Mouse (Mus musculus) MEL (cell line): ENCODE measurements around the gene Vps37b. TPM values are rescaled to one million over a fixed set of nuclear protein-coding genes. Genes with fewer than 3 reads are reported as not detected.

Experiments used
- DNase-seq: peaks from one replicate; pipeline ENCODE4 v3.0.0; 2011; ENCODE audit warnings: low read depth, low spot score
- H3K27ac ChIP-seq: 2 replicates; pipeline ENCODE4 v1.5.1; 2012; ENCODE audit warnings: low read depth, mild to moderate bottlenecking, control low read depth, low read length, moderate library complexity; ENCODE audit not compliant: control insufficient read depth
- H3K27me3 ChIP-seq, 2 experiments: fragments of 150-350 bp in 1 of 2; sonication (generic) in 1 of 2; 2 replicates each; pipeline ENCODE4 v1.6.1; 2012; ENCODE audit warnings: low read length in 2 of 2, mild to moderate bottlenecking in 2 of 2, improper control_type of control experiment in 1 of 2, moderate library complexity in 1 of 2; ENCODE audit not compliant: insufficient read depth in 2 of 2, control insufficient read depth in 1 of 2
- H3K36me3 ChIP-seq, 2 experiments: 2 replicates each; pipeline ENCODE4 v1.6.1; 2012 to 2014; ENCODE audit warnings: low read length in 2 of 2, improper control_type of control experiment in 1 of 2, inconsistent platforms in 1 of 2, mild to moderate bottlenecking in 1 of 2; ENCODE audit not compliant: insufficient read depth in 2 of 2, control insufficient read depth in 1 of 2
- H3K4me1 ChIP-seq, 2 experiments: fragments of 150-350 bp in 1 of 2; sonication (generic) in 1 of 2; 2 replicates each; pipeline ENCODE4 v1.6.1; 2012; ENCODE audit warnings: low read length in 2 of 2, improper control_type of control experiment in 1 of 2, mild to moderate bottlenecking in 1 of 2; ENCODE audit not compliant: insufficient read depth in 2 of 2, control insufficient read depth in 1 of 2
- H3K4me3 ChIP-seq, 2 experiments: fragments of 150-350 bp in 1 of 2; sonication (generic) in 1 of 2; 2 replicates each; pipeline ENCODE4 v1.5.1; 2012; ENCODE audit warnings: low read depth in 2 of 2, low read length in 2 of 2, mild to moderate bottlenecking in 2 of 2, moderate library complexity in 2 of 2, control low read depth in 1 of 2, improper control_type of control experiment in 1 of 2; ENCODE audit not compliant: control insufficient read depth in 1 of 2, insufficient read depth in 1 of 2
- H3K79me2 ChIP-seq: 2 replicates; pipeline ENCODE4 v1.6.1; 2012; ENCODE audit warnings: mild to moderate bottlenecking, low read length, moderate library complexity; ENCODE audit not compliant: control insufficient read depth, poor library complexity, insufficient read depth
- H3K9ac ChIP-seq: 2 replicates; pipeline ENCODE4 v1.6.1; 2012; ENCODE audit warnings: low read depth, mild to moderate bottlenecking, control low read depth, low read length, moderate library complexity; ENCODE audit not compliant: control insufficient read depth, poor library complexity, severe bottlenecking
- H3K9me3 ChIP-seq: fragments of 150-350 bp; sonication (generic); replicated peaks from 2 replicates; pipeline ENCODE4 v1.6.1; 2012; ENCODE audit warnings: mild to moderate bottlenecking, low read length, improper control_type of control experiment, moderate library complexity; ENCODE audit not compliant: insufficient read depth
- CHD1 ChIP-seq: IDR thresholded peaks from 2 replicates; pipeline ENCODE4 v1.6.1; 2012; ENCODE audit warnings: low read depth, mild to moderate bottlenecking, inconsistent platforms, low read length, improper control_type of control experiment
- CTCF ChIP-seq, 3 experiments: IDR thresholded peaks in 2 of 3; conservative IDR thresholded peaks in 1 of 3; 2 replicates each; pipeline ENCODE4 v1.5.1; 2011 to 2012; ENCODE audit warnings: low read length in 3 of 3, low read depth in 2 of 3, mild to moderate bottlenecking in 2 of 3, improper control_type of control experiment in 1 of 3, inconsistent platforms in 1 of 3, mixed read lengths in 1 of 3, moderate library complexity in 1 of 3; ENCODE audit not compliant: control insufficient read depth in 1 of 3, insufficient read depth in 1 of 3, poor library complexity in 1 of 3, severe bottlenecking in 1 of 3
- E2F4 ChIP-seq: IDR thresholded peaks from 2 replicates; pipeline ENCODE4 v1.6.1; 2011; ENCODE audit warnings: low read depth, low read length, improper control_type of control experiment, borderline replicate concordance
- ELF1 ChIP-seq: IDR thresholded peaks from 2 replicates; pipeline ENCODE4 v1.6.1; 2014; ENCODE audit warnings: low read depth, mild to moderate bottlenecking, inconsistent platforms, low read length, improper control_type of control experiment, moderate library complexity
- EP300 ChIP-seq, 2 experiments: IDR thresholded peaks; 2 replicates each; pipeline ENCODE4 v1.6.1; 2011; ENCODE audit warnings: improper control_type of control experiment in 2 of 2, low read length in 2 of 2, low read depth in 1 of 2, mild to moderate bottlenecking in 1 of 2
- ETS1 ChIP-seq: IDR thresholded peaks from 2 replicates; pipeline ENCODE4 v1.6.1; 2012; ENCODE audit warnings: low read depth, mild to moderate bottlenecking, inconsistent platforms, low read length, improper control_type of control experiment, moderate library complexity
- GABPA ChIP-seq: IDR thresholded peaks from 2 replicates; pipeline ENCODE4 v1.6.1; 2012; ENCODE audit warnings: low read depth, mild to moderate bottlenecking, inconsistent platforms, low read length, improper control_type of control experiment, moderate library complexity
- JUND ChIP-seq: IDR thresholded peaks from 2 replicates; pipeline ENCODE4 v1.6.1; 2011; ENCODE audit warnings: low read depth, mild to moderate bottlenecking, improper control_type of control experiment, low read length
- MAFK ChIP-seq: IDR thresholded peaks from 2 replicates; pipeline ENCODE4 v1.6.1; 2011; ENCODE audit warnings: low read depth, mild to moderate bottlenecking, low read length, improper control_type of control experiment, borderline replicate concordance
- MAZ ChIP-seq: IDR thresholded peaks from 2 replicates; pipeline ENCODE4 v1.6.1; 2012; ENCODE audit warnings: low read depth, mild to moderate bottlenecking, inconsistent platforms, low read length, improper control_type of control experiment
- MYB ChIP-seq: IDR thresholded peaks from 2 replicates; pipeline ENCODE4 v1.6.1; 2011; ENCODE audit warnings: mild to moderate bottlenecking, low read depth, low read length, improper control_type of control experiment
- MYC ChIP-seq: IDR thresholded peaks from 2 replicates; pipeline ENCODE4 v1.6.1; 2011; ENCODE audit warnings: low read depth, mild to moderate bottlenecking, low read length, improper control_type of control experiment, moderate library complexity
- RCOR1 ChIP-seq: IDR thresholded peaks from 2 replicates; pipeline ENCODE4 v1.6.1; 2012; ENCODE audit warnings: low read depth, mild to moderate bottlenecking, inconsistent platforms, low read length, improper control_type of control experiment
- TAL1 ChIP-seq: IDR thresholded peaks from 2 replicates; pipeline ENCODE4 v1.6.1; 2012; ENCODE audit warnings: mild to moderate bottlenecking, inconsistent platforms, low read length, moderate library complexity, mixed read lengths
- TCF12 ChIP-seq: IDR thresholded peaks from 2 replicates; pipeline ENCODE4 v1.6.1; 2014; ENCODE audit warnings: low read depth, mild to moderate bottlenecking, inconsistent platforms, low read length, improper control_type of control experiment, moderate library complexity
- USF1 ChIP-seq: IDR thresholded peaks from 2 replicates; pipeline ENCODE4 v1.6.1; 2014; ENCODE audit warnings: low read depth, mild to moderate bottlenecking, inconsistent platforms, low read length, improper control_type of control experiment, moderate library complexity
- ZC3H11A ChIP-seq: IDR thresholded peaks from 2 replicates; pipeline ENCODE4 v1.6.1; 2012; ENCODE audit warnings: low read depth, mild to moderate bottlenecking, inconsistent platforms, low read length, improper control_type of control experiment
- ZNF384 ChIP-seq: IDR thresholded peaks from 2 replicates; pipeline ENCODE4 v1.6.1; 2012; ENCODE audit warnings: low read depth, mild to moderate bottlenecking, inconsistent platforms, low read length, improper control_type of control experiment
- polyA plus RNA-seq, 2 experiments: library from polyadenylated mRNA; stranded (reverse) in 1 of 2; unstranded in 1 of 2; fragments of >175 nt in 1 of 2; fragments of >200 nt in 1 of 2; gene quantifications; 2 replicates each; pipeline versions ENCODE4 v1.2.1 to v1.2.4; 2012; ENCODE audit warnings: low replicate concordance in 2 of 2, low read depth in 1 of 2; ENCODE audit not compliant: insufficient read length in 2 of 2, insufficient read depth in 1 of 2, missing spikeins in 1 of 2
- total RNA-seq: library from RNA; depleted of rRNA; stranded (reverse); fragments of 300-350 nt; gene quantifications from 2 replicates; pipeline ENCODE4 v1.2.3, GENCODE M21; 2012

Gene Vps37b
- total and polyA plus RNA-seq, 3 experiments, result 28.6 to 66.0 TPM; not detected in 1

DNA sequence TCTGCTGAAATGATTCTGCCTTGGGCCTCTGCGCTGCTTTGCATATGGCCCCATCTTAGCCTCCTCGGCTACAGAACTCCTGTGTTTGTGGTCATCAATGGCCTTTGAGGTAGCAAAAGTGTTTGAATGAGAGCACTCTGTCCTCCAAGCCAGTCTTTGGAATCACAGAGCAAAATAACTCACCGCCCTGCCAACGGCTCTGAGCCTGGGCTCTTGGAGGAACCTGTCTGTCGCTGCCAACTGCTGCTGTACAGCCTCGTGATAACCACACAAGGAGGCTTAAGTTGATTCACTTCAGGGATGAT is 50.9 kb downstream of the Vps37b start:
- no peak for DNase-seq
- Histone ChIP-seq H3K36me3 (no peaks in the 10 kb centered on the region), H3K9me3 (no peaks in the 10 kb centered on the region), H3K9ac (no peak overlapping the region), H3K4me3 (no peak overlapping the region), H3K27me3 (no peaks in the 10 kb centered on the region), H3K79me2 (0 out of 2 replicates have a peak, but pooled peaks cover 1% of the 10 kb centered on the region), H3K27ac (no peak overlapping the region), H3K4me1 (no peaks in the 10 kb centered on the region; a peak in 1 of 4 replicates)
- no peak for TF ChIP-seq ZNF384
- no peak for TF ChIP-seq ETS1
- no peak for TF ChIP-seq TCF12

DNA sequence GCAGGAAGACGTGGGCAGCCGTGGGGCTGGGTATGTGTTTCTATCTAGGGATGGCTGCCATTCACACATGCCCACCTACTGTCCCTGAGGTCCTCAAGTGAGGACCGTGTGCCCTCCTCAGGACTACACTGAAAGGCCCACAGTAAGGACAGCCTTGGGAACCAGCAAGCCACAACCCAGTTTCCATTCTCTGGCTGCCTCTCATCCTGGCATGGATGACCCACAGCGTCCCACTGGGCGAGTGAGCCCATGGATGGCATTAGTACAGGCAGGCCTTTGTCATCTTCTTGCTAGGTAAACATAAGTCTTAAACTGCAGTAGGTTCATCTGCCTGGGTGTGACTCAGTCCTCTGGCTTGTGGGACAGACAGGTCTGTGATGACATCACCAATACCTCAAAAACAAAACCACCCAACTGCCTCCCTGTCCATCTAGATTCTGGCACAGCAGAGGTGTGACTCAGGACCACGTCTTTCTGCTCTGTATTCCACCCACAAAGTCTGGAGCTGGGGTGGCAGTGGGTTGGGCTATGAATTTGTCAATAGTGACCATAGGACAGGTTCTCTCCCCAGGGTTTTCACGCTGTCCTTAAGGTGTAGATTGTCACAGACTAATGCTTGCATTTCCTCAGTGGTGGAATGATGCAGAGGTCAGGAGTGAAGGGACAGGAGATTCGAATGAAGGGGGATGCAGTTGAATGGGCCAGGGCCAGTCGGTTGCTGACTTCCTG is 51.4 kb downstream of the Vps37b start:
- Histone ChIP-seq H3K4me3 (no peak overlapping the region), H3K9ac (no peak overlapping the region), H3K4me1 (no peaks in the 10 kb centered on the region; a peak in 1 of 4 replicates)

DNA sequence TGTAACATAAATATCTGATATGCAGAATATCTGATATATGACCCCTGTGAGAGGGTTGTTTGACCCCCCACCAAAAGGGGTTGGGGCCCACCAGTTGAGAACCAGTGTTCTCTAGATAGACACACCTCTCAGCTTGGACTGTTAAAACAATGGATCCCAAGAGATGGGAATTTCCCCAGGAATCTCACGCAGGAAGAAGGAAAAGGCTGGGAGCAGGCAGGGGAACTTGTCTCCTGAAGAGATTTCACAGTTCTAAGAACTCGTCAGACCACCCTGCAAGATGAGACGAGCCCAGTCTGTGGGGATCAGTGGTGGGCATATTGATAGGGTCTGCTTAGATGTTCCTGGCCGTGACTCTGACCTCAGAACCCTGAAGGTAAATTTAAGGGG is 52.1 kb downstream of the Vps37b start:
- TF ChIP-seq CHD1 (no peak), MYB (no peak), TAL1 (no peak), ELF1 (no peak), E2F4 (no peak), JUND (no peak), ZC3H11A (no peak), RCOR1 (no peak), MAFK (no peak), ZNF384 (no peak), ETS1 (no peak), TCF12 (no peak), EP300 (IDR thresholded peaks at IDR 0.05; ENCODE audit: low read depth in 1 of 2, low read length in 2 of 2) (no peak), CTCF (IDR thresholded peaks at IDR 0.05 in 2 of 3, conservative IDR thresholded peaks at IDR 0.05 in 1 of 3; ENCODE audit: control insufficient read depth in 1 of 3, insufficient read depth in 1 of 3, low read depth in 2 of 3, low read length in 3 of 3, poor library complexity in 1 of 3, severe bottlenecking in 1 of 3) (no peak)

More for the DNA sequence above, 51.4 kb downstream of the Vps37b start:
- no peaks in the 10 kb centered on the region for H3K36me3 ChIP-seq
- H3K27ac ChIP-seq, result no peak overlapping the region
- no peaks in the 10 kb centered on the region for H3K27me3 ChIP-seq
- TF ChIP-seq GABPA (no peak), ZC3H11A (no peak), E2F4 (no peak), MYC (no peak), ELF1 (no peak), USF1 (no peak), RCOR1 (no peak), MAZ (no peak)
- H3K9me3 ChIP-seq, result no peaks in the 10 kb centered on the region
- H3K79me2 ChIP-seq, result peaks cover 2% of the 10 kb centered on the region; the same call in 1 of the 2 replicates
- no peak for DNase-seq

More for the DNA sequence above, 52.1 kb downstream of the Vps37b start:
- Histone ChIP-seq H3K79me2 (peaks cover 3% of the 10 kb centered on the region; the same call in 1 of the 2 replicates), H3K36me3 (no peaks in the 10 kb centered on the region; a peak in 1 of 4 replicates), H3K27ac (no peak overlapping the region), H3K4me3 (no peak overlapping the region), H3K9ac (no peak overlapping the region), H3K27me3 (no peaks in the 10 kb centered on the region), H3K4me1 (peaks cover 0 to 1% of the 10 kb centered on the region in 2 experiments; a peak in 1 of 4 replicates), H3K9me3 (no peaks in the 10 kb centered on the region)
- DNase-seq, result no peak
